Mouse (Mus musculus) cortical plate, adult 2 months (tissue): ENCODE data around the gene Tas1r2.

Experiments
- CTCF ChIP-seq: fragments of 200-500 bp; IDR thresholded peaks from 2 replicates; pipeline ENCODE4 v1.5.1; 2011; ENCODE audit warnings: mild to moderate bottlenecking, control low read depth, low read length; ENCODE audit not compliant: insufficient read depth; ENCODE audit errors: extremely low read depth
- POLR2A ChIP-seq: fragments of 200-500 bp; IDR thresholded peaks from 2 replicates; pipeline ENCODE4 v1.6.1; 2011; ENCODE audit warnings: mild to moderate bottlenecking, low read length, control low read depth; ENCODE audit not compliant: insufficient read depth; ENCODE audit errors: extremely low read depth

DNA sequence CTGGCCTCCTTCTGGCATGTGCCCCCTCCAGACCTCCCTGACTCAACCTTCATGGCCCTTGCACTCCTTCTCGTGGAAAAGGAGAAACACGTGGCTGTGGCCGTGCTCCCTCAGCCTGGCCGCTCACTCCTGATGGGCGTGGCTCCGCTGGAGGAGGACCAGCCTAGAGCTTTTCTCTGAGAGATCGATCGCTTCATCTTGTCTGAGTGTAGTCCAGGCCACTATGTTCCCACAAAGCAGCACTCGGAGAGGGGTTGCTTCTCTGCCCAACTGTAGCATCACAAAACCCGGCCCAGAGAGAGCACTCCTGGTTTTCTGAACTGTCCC, 21.1 kb upstream of the Tas1r2 start:
- TF ChIP-seq CTCF (no peak), POLR2A (no peak)
